Mouse (Mus musculus): ENCODE data around the gene Hmox2. TPM values are rescaled to one million over a fixed set of nuclear protein-coding genes. Genes with fewer than 3 reads are reported as not detected.

Gene Hmox2
- polyA plus RNA-seq, 1 experiment from 2014 or later = 92.8 TPM

- Histone ChIP-seq H3K36me3 (peaks cover 14% of the 10 kb centered on the region), H3K9me3 (no peaks in the 10 kb centered on the region), H3K27ac (replicated peaks) (0 out of 2 replicates have a peak overlapping the region, but pooled peaks have one; percentile 1), H3K27me3 (replicated peaks) (no peaks in the 10 kb centered on the region), H3K4me1 (peaks cover 63% of the 10 kb centered on the region), H3K9ac (peak overlapping the region; percentile 90), H3K4me2 (peak overlapping the region; percentile 79), H3K4me3 (peak overlapping the region; percentile 78)
- ATAC-seq (ENCODE audit: extremely low read depth, insufficient number of reproducible peaks, low FRiP score, low TSS enrichment) = no peak
Measured at GRCm38 (mm10) chr16:4788176-4788575, 62.0 kb downstream of the Hmox2 start.

GRCm38 (mm10) chr16:4789311-4789768 is 63.2 kb downstream of the Hmox2 start:
- H3K9me3 ChIP-seq = no peaks in the 10 kb centered on the region
- H3K27ac ChIP-seq (replicated peaks) = peak overlapping the region; percentile 99
- peak; percentile 20 for ATAC-seq (ENCODE audit: extremely low read depth, insufficient number of reproducible peaks, low FRiP score, low TSS enrichment)
- peaks cover 51% of the 10 kb centered on the region for H3K4me1 ChIP-seq
- WGBS = under 1% methylated on average over 29 of the region's 29 CpGs
- H3K4me3 ChIP-seq = peak overlapping the region; percentile 78
- peak overlapping the region; percentile 79 for H3K4me2 ChIP-seq
- H3K9ac ChIP-seq = peak overlapping the region; percentile 90
- peaks cover 9% of the 10 kb centered on the region; the same call in 1 of the 2 replicates for H3K36me3 ChIP-seq
- H3K27me3 ChIP-seq (replicated peaks) = no peaks in the 10 kb centered on the region

- H3K9ac ChIP-seq = peak within 1 kb of the TSS; percentile 90
- peaks cover 45% of the 10 kb centered on the region for H3K4me1 ChIP-seq
- no peaks in the 10 kb centered on the region for H3K9me3 ChIP-seq
- H3K4me2 ChIP-seq = peak within 1 kb of the TSS; percentile 79
- H3K36me3 ChIP-seq = peaks cover 6% of the 10 kb centered on the region; the same call in 1 of the 2 replicates
- H3K27ac ChIP-seq (replicated peaks) = peak within 1 kb of the TSS; percentile 99
- peak within 1 kb of the TSS; percentile 78 for H3K4me3 ChIP-seq
- peak; percentile 96 for ATAC-seq (ENCODE audit: extremely low read depth, insufficient number of reproducible peaks, low FRiP score, low TSS enrichment)
- WGBS = under 1% methylated on average over 51 of the region's 51 CpGs
- H3K27me3 ChIP-seq (replicated peaks) = no peaks in the 10 kb centered on the region
Measured at GRCm38 (mm10) chr16:4789810-4790559, 63.8 kb downstream of the Hmox2 start, which contains the start of gene Cdip1. Gene Cdip1 (minus strand): TSS chr16:4790292.

- Histone ChIP-seq H3K4me2 (no peak overlapping the region), H3K36me3 (peaks cover 6% of the 10 kb centered on the region; the same call in 1 of the 2 replicates), H3K9ac (no peak overlapping the region), H3K9me3 (no peaks in the 10 kb centered on the region), H3K27ac (replicated peaks) (no peak overlapping the region), H3K27me3 (replicated peaks) (no peaks in the 10 kb centered on the region), H3K4me3 (no peak overlapping the region), H3K4me1 (peaks cover 31% of the 10 kb centered on the region)
- no peak for ATAC-seq (ENCODE audit: extremely low read depth, insufficient number of reproducible peaks, low FRiP score, low TSS enrichment)
- WGBS = 57% methylated on average over 2 of the region's 2 CpGs
Measured at GRCm38 (mm10) chr16:4791332-4791731, 65.2 kb downstream of the Hmox2 start.

GRCm38 (mm10) chr16:4796631-4797030 is 70.5 kb downstream of the Hmox2 start:
- Histone ChIP-seq H3K4me1 (no peaks in the 10 kb centered on the region), H3K4me3 (no peak overlapping the region), H3K4me2 (no peak overlapping the region), H3K36me3 (no peaks in the 10 kb centered on the region), H3K27me3 (replicated peaks) (no peaks in the 10 kb centered on the region), H3K9me3 (no peaks in the 10 kb centered on the region), H3K27ac (replicated peaks) (no peak overlapping the region), H3K9ac (no peak overlapping the region)
- ATAC-seq (ENCODE audit: extremely low read depth, insufficient number of reproducible peaks, low FRiP score, low TSS enrichment) = no peak
- WGBS = 73% methylated on average over 4 of the region's 4 CpGs

Other genes with a start within 250 kb of the Hmox2 start
- gene Srl, start 184.5 kb upstream of the Hmox2 start, polyA plus RNA-seq (2015; fragmentation: Nextera tagmentation; extraction: Ambion mirVana) = 177 and 181 TPM in 2 replicates
- 6.3 and 7.7 TPM in 2 replicates for gene Tfap4, start 166.5 kb upstream of the Hmox2 start, polyA plus RNA-seq (2015; fragmentation: Nextera tagmentation; extraction: Ambion mirVana)
- gene Glis2, start 131.6 kb upstream of the Hmox2 start, polyA plus RNA-seq (2015; fragmentation: Nextera tagmentation; extraction: Ambion mirVana) = 19.9 and 23.5 TPM in 2 replicates
- gene Pam16, start 101.4 kb upstream of the Hmox2 start, polyA plus RNA-seq (2015; fragmentation: Nextera tagmentation; extraction: Ambion mirVana) = 136 and 139 TPM in 2 replicates
- 15.2 and 15.8 TPM in 2 replicates for gene Vasn, start 86.4 kb upstream of the Hmox2 start, polyA plus RNA-seq (2015; fragmentation: Nextera tagmentation; extraction: Ambion mirVana)
- 65.6 and 72.5 TPM in 2 replicates for gene Dnaja3, start 86.4 kb upstream of the Hmox2 start, polyA plus RNA-seq (2015; fragmentation: Nextera tagmentation; extraction: Ambion mirVana)
- 15.2 and 16.9 TPM in 2 replicates for gene Coro7, start 46.6 kb upstream of the Hmox2 start, polyA plus RNA-seq (2015; fragmentation: Nextera tagmentation; extraction: Ambion mirVana)
- gene Nmral1, start 7.0 kb upstream of the Hmox2 start, polyA plus RNA-seq (2015; fragmentation: Nextera tagmentation; extraction: Ambion mirVana) = 37.2 and 38.6 TPM in 2 replicates
- 120 and 128 TPM in 2 replicates for gene Cdip1, start 63.9 kb downstream of the Hmox2 start, polyA plus RNA-seq (2015; fragmentation: Nextera tagmentation; extraction: Ambion mirVana)
- 0.15 and 0.32 TPM in 2 replicates for gene 4930562C15Rik, start 109.1 kb downstream of the Hmox2 start, polyA plus RNA-seq (2015; fragmentation: Nextera tagmentation; extraction: Ambion mirVana)
- 24.4 and 26.6 TPM in 2 replicates for gene Ubald1, start 154.0 kb downstream of the Hmox2 start, polyA plus RNA-seq (2015; fragmentation: Nextera tagmentation; extraction: Ambion mirVana)
- 107 TPM in 2 replicates for gene Mgrn1, start 159.9 kb downstream of the Hmox2 start, polyA plus RNA-seq (2015; fragmentation: Nextera tagmentation; extraction: Ambion mirVana)
- gene Nudt16l1, start 212.4 kb downstream of the Hmox2 start, polyA plus RNA-seq (2015; fragmentation: Nextera tagmentation; extraction: Ambion mirVana) = 105 and 113 TPM in 2 replicates
- gene Anks3, start 237.8 kb downstream of the Hmox2 start, polyA plus RNA-seq (2015; fragmentation: Nextera tagmentation; extraction: Ambion mirVana) = 31.8 and 32.3 TPM in 2 replicates

All from heart, embryonic 13.5 days (tissue).